Mouse (Mus musculus) thymus, adult 2 months (tissue): Measurements from ENCODE around the gene Lipa.

Experiments
- CTCF ChIP-seq: fragments of 200-500 bp; IDR thresholded peaks from 2 replicates; pipeline ENCODE4 v1.5.1; 2012; ENCODE audit warnings: mild to moderate bottlenecking, control low read depth, low read length, moderate library complexity, borderline replicate concordance; ENCODE audit not compliant: control insufficient read depth, poor library complexity, insufficient read depth; ENCODE audit errors: extremely low read depth
- POLR2A ChIP-seq: fragments of 200-500 bp; IDR thresholded peaks from 2 replicates; pipeline ENCODE4 v1.6.1; 2012; ENCODE audit warnings: mild to moderate bottlenecking, low read length, control low read depth, moderate library complexity; ENCODE audit not compliant: control insufficient read depth, poor library complexity, insufficient read depth; ENCODE audit errors: extremely low read depth

DNA sequence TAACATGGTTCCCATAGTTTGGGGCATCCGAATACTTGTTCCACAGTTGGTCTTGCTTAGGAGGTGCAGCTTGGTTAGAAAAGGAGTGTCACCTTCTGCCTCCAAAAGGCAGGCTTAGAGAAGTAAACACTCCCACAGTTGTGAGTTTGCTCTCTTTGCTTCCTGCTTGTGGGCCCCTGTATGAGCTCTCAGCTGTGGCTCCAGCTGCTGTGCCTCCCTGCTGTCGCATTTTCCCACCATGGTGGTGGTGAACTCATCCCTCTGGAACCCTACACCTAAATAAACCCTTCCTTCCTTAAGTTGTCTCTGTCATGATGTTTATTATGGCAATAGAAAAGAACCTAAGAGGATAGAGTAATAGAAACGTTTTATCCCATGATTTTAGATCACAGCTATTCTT lies 58.5 kb downstream of the Lipa start:
- TF ChIP-seq CTCF (no peak), POLR2A (no peak)
